Mouse (Mus musculus) heart, adult 8-10 months (tissue): ENCODE data around the gene Mpnd. TPM values are rescaled to one million over a fixed set of nuclear protein-coding genes. Genes with fewer than 3 reads are reported as not detected.

Source experiments
- DNase-seq: peaks from one replicate; pipeline ENCODE4 v3.0.0; 2022; ENCODE audit warnings: low spot score
- total RNA-seq, 4 experiments: library from RNA; stranded (reverse); gene quantifications; 2 replicates each; pipeline ENCODE4 v1.2.4; 2022

Mpnd gene
- total RNA-seq, 4 experiments from 2014 or later, result 78.9 to 90.4 (median 87.1) TPM

- DNase-seq, result no peak
Observed at GRCm38 (mm10) chr17:56020400-56021084, 15.0 kb downstream of the Mpnd start.

- no peak for DNase-seq
Observed at GRCm38 (mm10) chr17:56021161-56021910, 15.8 kb downstream of the Mpnd start.

- no peak for DNase-seq
Observed at GRCm38 (mm10) chr17:56022131-56022988, 16.8 kb downstream of the Mpnd start.

- DNase-seq, result no peak
Observed at GRCm38 (mm10) chr17:56022989-56023290, 17.4 kb downstream of the Mpnd start.

GRCm38 (mm10) chr17:56023386-56023785, 17.9 kb downstream of the Mpnd start:
- DNase-seq, result no peak

GRCm38 (mm10) chr17:56024476-56024875, 19.0 kb downstream of the Mpnd start:
- DNase-seq, result no peak

- DNase-seq, result no peak
Observed at GRCm38 (mm10) chr17:56024931-56025330, 19.4 kb downstream of the Mpnd start.

GRCm38 (mm10) chr17:56026303-56026702, 20.8 kb downstream of the Mpnd start:
- no peak for DNase-seq

- DNase-seq, result no peak
Observed at GRCm38 (mm10) chr17:56026881-56027280, 21.4 kb downstream of the Mpnd start.

- no peak for DNase-seq
Observed at GRCm38 (mm10) chr17:56027801-56028441, 22.4 kb downstream of the Mpnd start.

- DNase-seq, result no peak
Observed at GRCm38 (mm10) chr17:56030238-56030870, 24.8 kb downstream of the Mpnd start.

- no peak for DNase-seq
Observed at GRCm38 (mm10) chr17:56030919-56031318, 25.4 kb downstream of the Mpnd start.

- DNase-seq, result no peak
Observed at GRCm38 (mm10) chr17:56031431-56031830, 25.9 kb downstream of the Mpnd start.

GRCm38 (mm10) chr17:56032127-56032733, 26.7 kb downstream of the Mpnd start:
- DNase-seq, result no peak

- DNase-seq, result no peak
Observed at GRCm38 (mm10) chr17:56032831-56033230, 27.3 kb downstream of the Mpnd start.

GRCm38 (mm10) chr17:56034040-56034725, 28.7 kb downstream of the Mpnd start:
- DNase-seq, result no peak

GRCm38 (mm10) chr17:56034726-56035100, 29.2 kb downstream of the Mpnd start:
- DNase-seq, result no peak

- DNase-seq, result no peak
Observed at GRCm38 (mm10) chr17:56035216-56035615, 29.7 kb downstream of the Mpnd start.

GRCm38 (mm10) chr17:56036176-56036900, 30.8 kb downstream of the Mpnd start, which contains the start of gene Sh3gl1:
Gene Sh3gl1 (minus strand): TSS chr17:56036635.
- DNase-seq, result peak; percentile 99

GRCm38 (mm10) chr17:56036901-56037287, 31.4 kb downstream of the Mpnd start:
- DNase-seq, result no peak
